Mouse (Mus musculus) megakaryocyte, adult 5-6 weeks (primary cell): Measurements from ENCODE around the gene Bnc2. TPM values are rescaled to one million over a fixed set of nuclear protein-coding genes. Genes with fewer than 3 reads are reported as not detected.

ENCODE experiments used
- ATAC-seq: 2 replicates; pipeline ENCODE4 v1.8.0; 2016; ENCODE audit warnings: mild to moderate bottlenecking, inconsistent platforms; ENCODE audit not compliant: poor library complexity, severe bottlenecking
- total RNA-seq, 2 experiments: library from RNA; stranded (forward) in 1 of 2; stranded (reverse) in 1 of 2; fragments of 153-499, 151-499 nt in 1 of 2; fragments of 221-1000, 200-1000 nt in 1 of 2; gene quantifications; 2 replicates each; pipeline versions ENCODE4 v1.2.3 to v1.2.4; 2015 to 2017

Gene Bnc2
- total RNA-seq, 2 experiments from 2014 or later: not detected

GRCm38 (mm10) chr4:84331995-84332394 lies 343.1 kb downstream of the Bnc2 start:
- no peak for ATAC-seq

- no peak for ATAC-seq
Measured at GRCm38 (mm10) chr4:84331450-84331849, 343.6 kb downstream of the Bnc2 start.

- no peak for ATAC-seq
Measured at GRCm38 (mm10) chr4:84330509-84330908, 344.6 kb downstream of the Bnc2 start.

- ATAC-seq: no peak
Measured at GRCm38 (mm10) chr4:84329651-84330050, 345.4 kb downstream of the Bnc2 start.

GRCm38 (mm10) chr4:84324371-84324770 lies 350.7 kb downstream of the Bnc2 start:
- ATAC-seq: no peak

GRCm38 (mm10) chr4:84321598-84321997 lies 353.5 kb downstream of the Bnc2 start:
- no peak for ATAC-seq

GRCm38 (mm10) chr4:84317421-84317820 lies 357.7 kb downstream of the Bnc2 start:
- no peak for ATAC-seq

GRCm38 (mm10) chr4:84311371-84311770 lies 363.7 kb downstream of the Bnc2 start:
- ATAC-seq: no peak

GRCm38 (mm10) chr4:84310851-84311250 lies 364.2 kb downstream of the Bnc2 start:
- ATAC-seq: no peak

- ATAC-seq: peak; percentile 73
Measured at GRCm38 (mm10) chr4:84308226-84308862, 366.7 kb downstream of the Bnc2 start.

- no peak for ATAC-seq
Measured at GRCm38 (mm10) chr4:84306928-84307606, 368.0 kb downstream of the Bnc2 start.

- ATAC-seq: no peak
Measured at GRCm38 (mm10) chr4:84302949-84303348, 372.1 kb downstream of the Bnc2 start.

GRCm38 (mm10) chr4:84285153-84285552 lies 389.9 kb downstream of the Bnc2 start:
- no peak for ATAC-seq

- ATAC-seq: no peak
Measured at GRCm38 (mm10) chr4:84282651-84283050, 392.4 kb downstream of the Bnc2 start.

GRCm38 (mm10) chr4:84278156-84278555 lies 396.9 kb downstream of the Bnc2 start:
- no peak for ATAC-seq

- no peak for ATAC-seq
Measured at GRCm38 (mm10) chr4:84276081-84276480, 399.0 kb downstream of the Bnc2 start.

- ATAC-seq: no peak
Measured at GRCm38 (mm10) chr4:84274158-84274557, 400.9 kb downstream of the Bnc2 start.

- ATAC-seq: no peak
Measured at GRCm38 (mm10) chr4:84272867-84273266, 402.2 kb downstream of the Bnc2 start.

GRCm38 (mm10) chr4:84269845-84270244 lies 405.2 kb downstream of the Bnc2 start:
- ATAC-seq: no peak

- no peak for ATAC-seq
Measured at GRCm38 (mm10) chr4:84247356-84247755, 427.7 kb downstream of the Bnc2 start.

GRCm38 (mm10) chr4:84232346-84232745 lies 442.7 kb downstream of the Bnc2 start:
- no peak for ATAC-seq

- ATAC-seq: no peak
Measured at GRCm38 (mm10) chr4:84231251-84231650, 443.8 kb downstream of the Bnc2 start.
